Mouse (Mus musculus): ENCODE measurements around the gene Flna.
A peak's percentile ranks its signal among the peaks of the same experiment; 100 is the strongest.

GRCm38 (mm10) chrX:74270062-74270901 lies 20.7 kb upstream of the Flna start, which contains the start of gene Rpl10:
- TF ChIP-seq CTCF (IDR thresholded peaks at IDR 0.05; ENCODE audit: borderline replicate concordance, insufficient read depth, low read depth, low read length) = no peak
- peak; percentile 92 for TF ChIP-seq POLR2A (IDR thresholded peaks at IDR 0.05; ENCODE audit: borderline replicate concordance, insufficient read depth, low read length)

Data from cerebellum, adult 2 months (tissue).